In the genomic region with DNA sequence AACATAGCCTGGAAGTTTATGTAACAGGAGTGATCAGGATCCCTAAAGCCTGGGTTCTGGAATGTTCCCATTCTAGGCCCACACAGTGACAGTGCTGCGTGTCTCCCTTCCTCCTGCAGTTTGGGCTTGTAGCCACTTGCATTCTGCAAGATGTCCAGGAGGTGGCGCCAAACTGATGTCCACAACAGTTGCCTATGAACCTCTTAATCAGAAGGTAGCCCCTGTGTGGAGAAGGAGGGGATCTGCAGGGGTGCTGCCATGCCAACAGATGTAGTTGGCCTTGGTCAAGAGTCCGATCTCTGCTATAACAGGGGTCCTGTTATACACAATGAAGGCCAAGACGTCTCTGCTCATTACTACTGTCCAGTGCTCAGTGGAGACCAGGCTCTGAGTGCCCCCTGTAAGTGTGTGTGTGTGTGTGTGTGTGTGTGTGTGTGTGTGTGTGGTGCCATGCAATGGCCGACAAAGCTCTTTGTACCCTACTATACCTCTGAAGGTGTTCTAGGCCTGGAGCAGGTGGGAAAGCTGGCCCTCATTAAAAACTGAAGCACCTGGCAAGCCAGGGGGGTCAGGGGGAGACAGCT, we compare ENCODE assay signal across 9 mouse cellular contexts. TPM values are rescaled to one million over a fixed set of nuclear protein-coding genes. Genes with fewer than 3 reads are reported as not detected.
DNase-seq lines count a peak whose midpoint lies in the region; ATAC-seq and TF ChIP-seq lines count a peak whose summit lies in the region.
"Had no signal": no experiment of that assay in that cellular context is flagged by ENCODE, and none has a peak within 500 bp of the region (broad histone marks: within the 10 kb centered on the region; RNA-seq: fewer than 3 reads in every experiment).

No protein-coding gene starts in this region.

- H3K4me3 ChIP-seq in cerebellum, adult 2 months (replicated peaks; ENCODE audit: insufficient read depth, low read depth, low read length) = no peak overlapping the region
- H3K4me3 ChIP-seq in hindbrain, embryonic 14.5 days (replicated peaks; ENCODE audit: low read length) = no peak overlapping the region
- H3K4me3 ChIP-seq: megakaryocyte, embryonic 14.5 days had no signal

- TF ChIP-seq POLR2A in cerebellum, adult 2 months (IDR thresholded peaks at IDR 0.05; ENCODE audit: borderline replicate concordance, insufficient read depth, low read length) = no peak

- DNase-seq in Muller cell, postnatal 12 days (ENCODE audit: inconsistent ontology term) = peak; percentile 77
- peak; percentile 91 to 96 for DNase-seq in cerebellum, adult 2 months
- peak; percentile 91 to 98 for DNase-seq in frontal cortex, adult 2 months (ENCODE audit: extremely low spot score in 1 of 2, low spot score in 1 of 2)
- DNase-seq in hindbrain, embryonic 14.5 days (ENCODE audit: low spot score) = peak; percentile 90
- DNase-seq in layer of hippocampus, postnatal 36 days = peak; percentile 90 to 91
- peak; percentile 93 for DNase-seq in lung, postnatal 36 days
- DNase-seq in retina, postnatal 7 days (ENCODE audit: low read depth, low spot score) = peak; percentile 81
- DNase-seq in thymus, postnatal 4 days = peak; percentile 93

- H3K36me3 ChIP-seq in hindbrain, embryonic 14.5 days (replicated peaks; ENCODE audit: control insufficient read depth, insufficient read depth) = no peaks in the 10 kb centered on the region

- no peaks in the 10 kb centered on the region for H3K27me3 ChIP-seq in cerebellum, adult 2 months (ENCODE audit: control insufficient read depth, insufficient read depth, low read length)
- no peaks in the 10 kb centered on the region for H3K27me3 ChIP-seq in hindbrain, embryonic 14.5 days (ENCODE audit: control insufficient read depth, insufficient read depth, low read length)

- 0 out of 2 replicates have a peak overlapping the region, but pooled peaks have one; percentile 11 for H3K27ac ChIP-seq in cerebellum, adult 2 months (ENCODE audit: insufficient read depth, low read length)
- H3K27ac ChIP-seq in hindbrain, embryonic 14.5 days = no peak overlapping the region

- no peak overlapping the region for H3K9ac ChIP-seq in hindbrain, embryonic 14.5 days

- 20% methylated on average over 5 of the region's 5 CpGs for WGBS in cerebellum, adult 2 months
- WGBS in hindbrain, embryonic 14.5 days = 46% methylated on average over 5 of the region's 5 CpGs

- TF ChIP-seq CTCF in cerebellum, adult 2 months (IDR thresholded peaks at IDR 0.05; ENCODE audit: borderline replicate concordance, insufficient read depth, low read depth, low read length) = peak; percentile 99

- no peaks in the 10 kb centered on the region for H3K9me3 ChIP-seq in hindbrain, embryonic 14.5 days (ENCODE audit: control insufficient read depth, low read length)

- peak; percentile 42; the same call in 1 of the 2 replicates for ATAC-seq in hindbrain, embryonic 14.5 days (ENCODE audit: low FRiP score)

- H3K4me1 ChIP-seq in cerebellum, adult 2 months (ENCODE audit: control insufficient read depth, insufficient read depth, low read length) = peaks cover 33% of the 10 kb centered on the region
- H3K4me1 ChIP-seq in hindbrain, embryonic 14.5 days (replicated peaks; ENCODE audit: control insufficient read depth, insufficient read depth, low read length) = 0 out of 2 replicates have a peak, but pooled peaks cover 3% of the 10 kb centered on the region

- no peak overlapping the region for H3K4me2 ChIP-seq in hindbrain, embryonic 14.5 days (replicated peaks)

RNA-seq across cellular contexts. Expression of a gene that starts 24.5 kb away (rescaled TPM):
- polyA plus RNA-seq in cerebellum, adult 2 months (2012; rRNA removed) = 17.1 and 20.4 TPM in 2 replicates
- polyA plus RNA-seq in frontal cortex, adult 2 months (2012; rRNA removed) = 95.3 and 106 TPM in 2 replicates
- 28.3 and 32.0 TPM in 2 replicates for polyA plus RNA-seq in hindbrain, embryonic 14.5 days (2014; fragmentation: Nextera tagmentation; extraction: Ambion mirVana)
- 100 to 1,000 TPM; 246 to 273 TPM for total RNA-seq in layer of hippocampus, postnatal 36 days (2021)

RNA-seq across cellular contexts. Expression of a gene that starts 42.3 kb away (rescaled TPM):
- polyA plus RNA-seq in cerebellum, adult 2 months (2012; rRNA removed) = 173 and 203 TPM in 2 replicates
- polyA plus RNA-seq in frontal cortex, adult 2 months (2012; rRNA removed) = 229 and 253 TPM in 2 replicates
- 3.8 and 4.0 TPM in 2 replicates for polyA plus RNA-seq in hindbrain, embryonic 14.5 days (2014; fragmentation: Nextera tagmentation; extraction: Ambion mirVana)
- total RNA-seq in layer of hippocampus, postnatal 36 days (2021) = 100 to 1,000 TPM; 691 to 703 TPM

Comparison
In these comparisons a context has a peak if more than half of its experiments do, and no peak if none do; other contexts are left out.
1. RNA of a gene that starts 42.3 kb away (polyA plus RNA-seq): 229 to 253 TPM in frontal cortex, adult 2 months and 173 to 203 TPM in cerebellum, adult 2 months; 3.8 to 4.0 TPM in hindbrain, embryonic 14.5 days; every median in the first group is over 10 times any median in the second.
2. Peak in every context shown above with its lines, with median percentiles within 50 percentile points of each other: DNase-seq.